Mouse (Mus musculus) 416B (cell line): ENCODE data around the gene Appl2.

ENCODE experiments used
- DNase-seq: peaks from one replicate; pipeline ENCODE4 v3.0.0; 2011; ENCODE audit warnings: low read depth

Gene Appl2

DNA sequence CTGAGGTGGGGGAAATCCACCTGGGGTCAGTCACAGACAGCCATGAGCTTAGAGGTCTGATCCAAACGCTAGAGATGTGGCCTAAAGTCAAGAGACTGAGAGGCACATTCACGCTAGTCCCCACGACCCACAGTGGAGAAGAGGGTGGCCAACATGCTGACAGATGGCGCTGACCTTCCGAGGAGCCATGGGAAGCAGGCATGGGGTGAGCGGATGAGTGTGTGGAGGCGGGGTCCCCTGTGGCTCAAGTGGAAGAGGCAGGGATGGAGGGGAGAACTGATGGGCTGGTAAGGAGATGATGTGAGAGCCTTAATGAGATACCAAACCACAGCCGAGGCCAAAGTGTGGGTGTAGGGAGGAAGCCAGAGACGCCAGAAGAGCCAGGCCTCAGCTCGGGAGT is 16.8 kb downstream of the Appl2 start:
- DNase-seq: no peak

DNA sequence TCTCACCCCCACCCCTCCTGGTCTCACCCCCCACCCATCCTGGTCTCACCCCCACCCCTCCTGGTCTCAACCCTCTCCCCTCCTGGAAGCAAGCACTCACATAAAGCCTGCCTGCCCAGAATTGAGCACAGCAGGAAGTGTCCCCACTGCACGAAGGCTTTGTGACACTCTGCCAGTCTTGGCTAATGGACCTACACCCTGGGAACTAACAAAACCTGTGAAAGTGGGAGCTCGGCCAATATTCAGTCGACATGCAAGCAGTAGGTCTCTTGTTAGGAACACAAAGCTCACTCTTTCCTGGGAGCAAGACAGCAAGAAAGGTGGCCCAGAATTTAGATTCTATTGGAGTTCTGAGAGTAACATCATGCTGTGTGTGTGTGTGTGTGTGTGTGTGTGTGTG is 17.6 kb downstream of the Appl2 start:
- DNase-seq: no peak

DNA sequence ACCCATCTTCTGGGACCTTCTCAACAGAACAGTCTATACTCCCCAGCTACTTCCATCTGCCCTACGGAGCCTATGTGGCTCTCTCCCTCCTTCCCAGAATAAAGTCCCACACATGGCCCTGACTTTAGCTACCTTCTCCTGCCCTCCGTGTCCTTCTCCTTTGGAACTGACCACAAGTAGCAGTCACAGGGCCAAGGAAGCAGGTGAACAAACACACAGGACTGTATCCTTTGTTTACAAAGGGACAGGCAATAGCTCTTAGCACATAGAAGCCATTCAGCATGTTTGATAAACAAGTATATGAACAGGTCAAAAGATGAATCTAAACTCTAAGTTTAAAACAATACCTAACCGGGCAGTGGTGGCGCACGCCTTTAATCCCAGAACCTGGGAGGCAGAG is 18.7 kb downstream of the Appl2 start:
- DNase-seq: no peak

DNA sequence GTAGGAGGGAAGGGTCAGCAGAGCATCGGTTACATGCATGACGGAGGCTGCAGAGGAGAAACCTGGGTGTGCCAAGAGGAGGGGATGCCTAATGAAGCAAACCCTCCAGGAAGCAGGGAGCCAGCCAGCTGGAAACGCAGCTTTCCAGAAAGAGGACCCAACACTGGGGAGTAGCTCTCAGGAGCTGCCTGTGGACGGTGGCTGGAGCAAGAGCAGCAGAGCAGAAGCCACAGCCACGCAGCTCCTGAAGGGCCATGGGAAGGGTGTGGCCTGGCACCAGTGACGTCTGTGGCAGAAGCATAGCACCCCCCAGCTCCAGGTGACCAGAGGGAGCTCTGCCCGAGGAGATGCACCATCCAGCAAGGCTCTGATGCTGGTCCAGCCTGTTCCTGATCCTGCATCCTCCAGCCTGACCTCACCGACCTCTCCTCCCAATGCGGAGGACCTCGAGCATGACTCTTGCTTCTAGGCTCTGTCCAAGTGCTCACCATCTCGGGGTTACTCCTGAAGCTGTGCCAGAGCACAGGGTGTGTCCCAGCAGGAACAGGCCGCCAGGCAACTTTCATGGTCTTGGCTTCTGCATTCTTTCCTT is 19.3 kb downstream of the Appl2 start:
- no peak for DNase-seq

DNA sequence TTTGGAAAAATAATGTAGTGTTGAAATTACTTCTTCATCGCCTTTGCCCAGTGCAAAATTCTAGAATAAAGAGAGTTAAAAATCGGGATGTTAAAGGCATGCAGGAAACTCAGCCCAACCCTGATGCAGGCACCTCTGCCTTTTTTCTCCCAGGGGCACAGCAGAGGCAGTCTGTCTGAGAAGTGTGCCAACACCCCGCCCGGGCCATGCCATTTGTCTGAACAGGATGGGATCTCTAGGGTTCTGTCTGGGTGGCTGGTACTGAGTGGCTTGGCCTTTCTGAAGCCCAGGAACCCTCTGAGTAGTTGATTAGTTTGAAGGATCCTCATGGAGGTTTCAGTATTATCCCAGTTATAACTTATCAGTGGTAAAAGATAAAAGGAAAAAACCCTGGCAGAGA is 20.3 kb downstream of the Appl2 start:
- DNase-seq: no peak

DNA sequence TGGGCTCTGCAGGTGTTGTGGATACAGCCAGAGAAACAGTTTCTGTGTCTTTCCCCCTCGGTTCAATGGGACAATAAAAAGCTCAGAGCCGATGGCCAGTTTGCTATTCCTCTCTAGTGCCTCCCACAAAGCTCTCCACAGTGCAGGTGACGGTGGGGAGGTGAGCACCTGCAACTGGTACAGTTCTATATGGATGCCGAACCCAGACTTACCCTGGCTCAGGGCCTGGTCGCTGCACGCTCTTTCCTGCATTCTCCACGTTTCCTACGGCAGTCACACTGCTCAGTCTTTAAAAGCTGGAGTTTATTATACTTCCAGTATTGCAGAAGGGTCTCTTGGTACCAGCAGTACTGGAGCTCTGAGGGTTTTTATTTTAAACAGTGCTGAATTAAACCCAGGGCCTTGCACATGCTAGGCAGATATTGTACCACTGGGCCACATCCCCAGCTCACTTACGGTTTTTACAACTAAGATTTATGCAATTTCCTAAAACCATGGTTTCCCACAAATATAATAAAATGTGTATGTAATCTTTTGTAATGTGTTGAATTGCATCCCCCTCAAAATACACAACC is 21.3 kb downstream of the Appl2 start:
- DNase-seq: no peak

DNA sequence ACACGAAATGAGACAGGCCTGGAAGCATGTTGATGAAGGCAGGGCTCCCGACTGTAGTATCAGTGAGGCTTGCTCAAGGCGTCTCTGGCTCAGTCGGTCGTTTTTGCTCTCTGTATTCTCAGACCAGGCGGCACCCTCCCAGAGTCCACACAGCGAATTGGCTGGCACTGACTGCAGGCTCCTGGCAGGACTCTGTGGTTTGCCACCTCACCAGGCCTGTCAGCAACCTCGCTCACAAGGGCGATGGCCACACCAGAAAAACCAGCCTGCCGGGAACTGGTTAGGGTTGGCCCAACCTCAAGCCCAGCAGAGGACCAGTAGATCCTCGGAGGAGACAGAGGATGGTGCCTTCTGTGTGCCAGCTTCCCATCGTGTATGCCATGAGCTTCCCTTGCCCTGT is 23.7 kb downstream of the Appl2 start:
- DNase-seq: no peak

DNA sequence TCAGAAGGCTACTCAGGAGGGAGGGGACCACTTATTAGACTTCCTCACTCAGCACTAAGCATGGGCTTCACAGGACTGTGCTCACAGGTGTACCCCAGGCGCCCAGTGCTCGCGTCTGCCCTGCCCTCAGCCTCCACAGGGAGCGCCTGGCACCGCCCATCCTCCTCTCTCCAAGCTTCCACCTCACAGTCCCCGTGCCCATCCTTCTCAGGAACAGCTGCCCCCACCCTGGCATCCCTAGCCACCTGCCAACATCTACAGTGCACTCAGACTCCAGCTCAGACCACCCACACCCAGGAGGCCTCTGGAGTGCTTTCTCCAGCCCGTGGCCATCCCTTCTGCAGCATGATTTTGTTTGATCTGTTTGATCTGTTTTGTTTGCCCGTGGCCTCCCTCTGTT is 24.5 kb downstream of the Appl2 start:
- DNase-seq: no peak

DNA sequence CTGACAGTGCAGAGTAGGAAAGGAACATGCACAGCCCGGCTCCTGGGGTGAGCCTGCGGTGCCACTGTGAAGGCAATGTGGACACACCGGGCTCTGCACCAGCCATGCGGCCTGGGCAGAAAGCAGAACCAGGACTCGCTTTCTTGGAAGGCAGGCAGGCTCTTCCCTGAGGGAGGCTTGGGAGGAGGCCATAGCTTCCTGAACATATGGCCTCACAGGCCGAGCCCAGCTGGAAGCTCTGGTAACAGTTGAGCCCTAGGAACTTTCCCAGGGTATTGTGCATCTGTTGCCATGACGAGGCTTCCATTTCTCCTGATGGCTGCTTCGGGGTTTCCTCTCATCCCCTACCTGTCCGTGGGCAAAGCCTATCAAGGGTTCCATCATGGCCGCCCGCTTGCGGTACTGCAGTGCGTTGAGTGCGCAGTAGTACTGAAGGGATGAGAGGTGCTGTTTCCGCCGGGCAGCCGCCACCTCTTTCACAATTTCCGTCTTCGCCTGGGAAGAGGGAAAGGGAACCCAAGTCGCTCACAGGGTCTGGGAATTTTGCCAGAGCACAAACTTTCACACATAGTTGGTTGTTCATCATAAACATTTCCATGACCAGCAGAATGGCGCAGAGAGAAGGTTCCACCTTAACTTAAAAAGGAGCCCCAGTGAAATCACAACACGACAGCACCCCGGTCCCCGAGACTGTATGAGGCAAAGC is 28.0 kb downstream of the Appl2 start:
- no peak for DNase-seq

DNA sequence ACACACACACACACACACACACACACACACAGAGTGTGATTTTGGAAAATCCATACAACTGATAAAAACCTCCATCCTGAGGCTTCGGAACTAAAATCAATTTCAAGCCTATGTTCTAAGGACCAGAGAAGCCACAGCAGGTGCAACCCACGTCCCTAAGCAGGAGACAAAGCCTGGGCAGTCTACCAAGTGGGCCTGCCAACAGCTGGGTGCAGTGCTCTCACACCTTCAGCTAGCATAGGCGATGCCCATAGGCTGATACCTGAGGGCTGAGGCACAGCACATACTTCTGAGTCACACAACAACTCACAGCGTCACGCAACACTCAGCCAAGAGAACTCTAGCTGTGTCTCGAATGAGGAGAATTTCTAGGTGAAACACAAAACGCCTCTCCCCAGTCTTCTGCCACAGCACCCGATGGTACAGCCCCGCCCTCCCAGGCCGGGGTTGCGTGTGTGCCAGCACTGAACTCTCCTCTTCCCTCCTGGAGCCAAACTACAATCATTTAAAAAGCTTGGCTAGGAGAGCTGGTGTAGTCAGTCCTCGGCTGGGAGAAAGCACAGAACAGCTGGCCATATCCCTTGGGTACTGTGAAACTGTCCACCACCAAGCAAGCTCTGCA is 29.6 kb downstream of the Appl2 start:
- DNase-seq: no peak

DNA sequence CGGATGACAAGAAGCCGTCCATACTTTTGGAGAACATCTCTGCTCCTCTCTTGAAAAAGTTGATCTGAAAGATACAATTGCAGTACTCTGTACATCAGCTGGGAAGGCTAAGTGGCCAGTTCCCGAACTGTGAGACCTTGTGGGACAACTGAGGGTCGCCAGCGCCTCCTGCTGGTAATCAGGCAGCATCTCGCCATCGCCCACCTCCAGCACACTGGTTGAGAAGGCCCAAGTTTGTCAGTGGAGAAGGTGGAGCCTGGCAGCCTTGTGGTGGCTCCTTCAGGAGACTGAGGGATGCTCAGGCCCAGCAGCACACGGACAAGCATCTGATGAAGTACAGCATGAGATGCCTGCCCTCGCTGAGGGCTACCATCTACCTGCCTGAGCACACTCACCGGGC is 31.2 kb downstream of the Appl2 start:
- DNase-seq: peak; percentile 54

DNA sequence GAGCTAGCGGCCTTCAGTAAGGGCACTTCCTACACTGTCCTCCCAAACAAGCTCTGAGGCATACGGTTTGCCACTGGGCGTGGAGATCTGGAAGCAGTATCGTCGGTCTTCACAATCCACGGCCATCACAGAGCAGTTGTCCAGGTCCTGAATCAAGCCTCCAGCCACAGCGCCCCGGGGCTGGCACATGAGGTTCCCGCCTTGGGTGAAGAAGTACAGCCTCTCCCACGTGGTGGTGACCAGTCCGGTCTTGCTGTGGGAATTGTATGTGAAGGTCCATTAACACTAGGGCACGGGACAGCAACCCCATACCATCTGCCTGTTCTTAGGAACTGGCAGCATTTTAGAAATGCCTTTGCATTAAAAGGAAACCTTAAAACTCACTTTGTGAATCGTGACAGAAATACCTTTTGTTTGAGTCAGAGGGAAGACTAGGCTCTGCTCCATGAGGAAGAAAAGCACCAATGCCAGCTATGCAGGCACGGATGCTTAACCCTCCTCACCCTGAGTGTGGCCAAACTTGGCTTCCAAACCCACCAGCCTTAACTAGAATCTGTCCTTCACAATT is 35.8 kb downstream of the Appl2 start:
- no peak for DNase-seq

DNA sequence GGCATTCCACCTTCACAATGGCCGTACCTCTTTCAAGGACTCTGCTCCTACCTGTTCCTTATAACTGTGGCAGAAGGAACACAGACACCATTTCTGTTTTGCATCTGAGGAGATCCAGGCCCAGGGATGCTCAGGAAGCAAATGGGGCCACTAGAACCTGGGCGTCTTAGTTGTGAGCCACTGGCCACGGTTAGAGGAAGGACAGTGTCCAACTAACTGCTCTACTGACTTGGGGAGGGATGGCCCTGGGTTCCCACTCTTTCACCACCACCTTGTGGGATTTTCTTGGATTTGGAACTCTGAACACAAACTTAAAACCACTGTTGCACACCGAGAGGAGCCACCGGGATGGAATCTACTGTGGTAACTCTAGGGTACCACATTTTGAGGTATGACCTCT is 36.7 kb downstream of the Appl2 start:
- no peak for DNase-seq

DNA sequence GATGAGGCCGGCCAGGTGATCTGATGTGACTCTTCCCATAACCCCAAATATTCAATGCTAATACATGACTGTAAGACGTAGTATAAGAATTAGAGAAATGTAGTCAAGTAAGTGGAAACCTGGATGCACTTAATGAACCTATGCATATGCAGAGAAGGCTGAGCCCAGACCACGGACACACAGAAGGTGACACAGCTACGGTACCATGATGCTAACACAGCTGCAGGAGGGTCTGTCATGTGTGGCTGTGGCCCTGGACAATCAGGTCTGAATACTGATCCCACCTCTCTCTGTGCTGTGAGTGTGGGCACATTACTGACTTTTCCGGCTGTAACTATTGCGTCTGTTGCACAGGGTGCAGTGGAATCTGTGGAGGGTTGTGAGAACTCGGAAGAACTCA is 38.0 kb downstream of the Appl2 start:
- no peak for DNase-seq

DNA sequence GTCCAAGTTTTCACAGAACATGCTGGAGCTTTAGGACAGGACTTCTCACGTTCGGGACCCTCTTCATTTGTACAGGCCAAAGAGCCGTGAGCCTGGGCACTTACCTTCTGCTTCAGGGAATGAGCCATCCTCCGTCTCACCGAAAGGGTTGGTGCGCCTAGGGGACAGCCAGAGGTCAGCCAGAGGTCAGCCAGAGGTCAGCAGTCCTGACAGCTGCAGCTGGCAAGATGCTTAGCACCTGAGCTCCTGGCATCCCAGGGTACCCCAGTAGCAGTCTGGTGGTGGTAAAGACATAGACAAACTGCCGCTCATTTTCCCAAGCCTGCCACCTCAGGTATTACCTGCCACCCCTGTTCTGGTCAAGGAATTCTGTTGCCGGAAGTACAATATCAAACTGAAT is 39.9 kb downstream of the Appl2 start:
- DNase-seq: no peak

DNA sequence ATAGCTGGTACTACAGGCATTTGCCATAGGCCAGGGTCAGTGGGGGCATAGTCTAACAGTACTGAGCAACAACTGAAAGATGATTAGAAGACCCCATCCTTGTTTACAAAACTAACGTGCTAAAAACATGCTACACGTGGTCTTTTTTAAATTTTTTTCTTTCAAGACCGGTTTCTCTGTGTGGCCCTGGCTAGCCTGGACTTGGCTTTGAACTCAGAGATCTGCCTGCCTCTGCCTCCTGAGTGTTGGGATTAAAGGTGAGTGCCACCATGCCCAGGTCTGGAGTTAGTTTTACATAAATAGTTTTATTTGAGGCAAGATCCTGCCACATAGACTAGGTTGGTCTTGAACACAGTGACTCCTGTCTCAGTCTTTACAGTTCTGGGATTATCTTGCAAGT is 41.4 kb downstream of the Appl2 start:
- no peak for DNase-seq

DNA sequence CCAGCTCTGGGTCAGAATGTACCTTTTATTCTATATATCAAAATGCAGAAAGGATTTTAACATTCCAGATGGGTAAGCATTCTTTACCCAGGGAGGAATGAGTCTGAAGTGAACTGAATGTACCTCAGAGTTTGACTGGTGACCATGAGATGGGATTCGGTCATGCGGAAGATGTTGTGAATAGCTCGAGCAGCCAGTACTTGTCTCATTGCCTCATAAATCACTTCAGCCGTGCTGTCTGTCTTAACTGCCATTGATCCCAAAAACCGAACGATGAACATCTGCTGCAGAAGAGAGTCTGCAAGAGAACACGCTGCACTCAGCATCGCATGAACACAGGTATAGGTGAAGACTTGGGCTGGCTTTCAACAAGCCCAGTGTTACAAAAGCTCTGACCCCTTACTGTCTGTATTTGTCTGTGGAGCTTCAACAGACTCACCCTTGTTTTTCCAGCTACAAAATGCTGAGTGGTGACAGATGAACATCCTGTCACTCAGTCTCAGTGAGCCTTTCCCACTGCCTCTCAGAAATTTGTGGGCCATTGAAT is 42.8 kb downstream of the Appl2 start:
- DNase-seq: no peak

DNA sequence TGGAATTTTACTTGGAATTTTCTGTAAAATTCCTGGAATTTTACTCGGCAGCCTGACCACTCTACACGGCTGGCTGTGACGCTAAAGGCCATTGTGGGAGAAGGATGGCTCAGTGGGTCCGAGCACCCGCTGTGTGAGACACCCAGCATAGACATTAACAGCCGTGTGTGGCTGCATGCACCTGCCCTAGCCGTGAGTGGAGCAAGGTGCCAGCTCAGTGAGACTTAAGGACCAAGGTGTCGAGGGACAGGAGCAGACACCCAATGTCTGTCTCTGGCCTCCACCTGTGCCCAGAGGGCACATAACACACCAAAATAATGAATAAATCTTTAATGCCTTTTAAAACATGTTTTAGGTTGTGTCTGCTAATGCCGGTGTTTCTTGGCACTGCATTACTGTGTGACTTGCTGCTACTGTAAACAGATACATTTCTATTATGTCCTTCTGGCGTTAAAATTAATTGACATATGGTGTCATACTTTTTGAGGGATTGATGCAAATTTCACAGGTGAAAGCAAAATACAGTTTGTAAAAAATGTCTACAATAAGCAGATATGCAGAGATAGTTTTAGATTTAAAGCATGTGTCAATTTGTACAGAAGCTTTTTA is 44.5 kb downstream of the Appl2 start:
- DNase-seq: no peak

DNA sequence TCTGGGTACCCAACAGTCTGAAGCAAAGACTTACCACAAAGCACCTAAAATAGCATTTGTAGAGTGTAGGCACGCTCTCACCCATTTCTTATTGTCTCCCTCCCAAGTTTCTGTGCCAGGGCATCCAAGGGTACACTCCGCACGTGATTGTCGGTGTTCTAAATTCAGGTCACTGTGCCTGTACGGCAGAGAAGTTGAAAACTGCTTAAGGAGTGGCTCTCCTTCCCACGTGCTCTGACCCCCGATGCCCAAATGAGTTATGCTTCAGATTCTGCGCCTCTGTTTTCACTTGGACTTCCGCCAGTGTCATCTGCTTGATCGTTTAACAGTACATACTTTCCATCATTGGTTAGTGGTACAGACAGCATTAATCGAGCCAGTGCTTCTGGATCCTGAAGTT is 47.9 kb downstream of the Appl2 start:
- DNase-seq: no peak

DNA sequence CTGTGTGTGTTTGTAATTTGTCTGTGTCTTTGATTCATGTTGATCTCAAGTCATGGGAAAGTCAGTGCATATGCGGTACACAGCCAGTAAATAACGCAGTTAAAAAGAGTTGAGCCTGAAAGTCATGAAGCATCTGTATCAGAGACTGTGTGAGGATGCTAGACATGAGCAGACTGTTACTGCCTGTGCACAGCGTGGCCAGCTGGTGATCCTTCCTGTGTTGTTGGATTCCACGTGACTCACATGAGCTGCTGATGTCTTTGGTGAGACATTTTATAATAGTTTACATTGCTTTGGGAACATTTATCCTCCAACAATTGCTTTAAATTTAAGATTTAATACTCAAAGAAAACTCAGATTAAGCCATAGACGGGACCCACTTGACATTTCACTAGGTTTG is 54.0 kb downstream of the Appl2 start:
- DNase-seq: no peak

DNA sequence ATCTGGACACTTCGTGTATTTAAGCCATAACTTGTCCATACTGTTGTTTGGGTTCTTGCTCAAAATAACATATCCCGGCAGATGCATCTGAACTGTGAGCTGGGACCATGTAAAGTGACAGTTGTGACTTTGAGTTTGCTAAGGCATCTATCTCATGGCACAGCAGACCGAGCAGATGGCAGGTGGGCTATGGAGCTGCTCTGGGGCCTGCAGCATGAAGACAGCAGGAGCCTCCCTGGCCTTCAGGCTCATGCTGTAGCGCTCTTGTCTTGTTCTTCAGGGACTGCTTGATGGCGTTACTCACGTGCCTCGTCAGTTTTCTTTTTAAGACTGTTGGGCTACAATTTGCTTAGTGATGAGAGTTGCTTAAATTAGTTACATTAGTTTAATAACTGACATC is 55.9 kb downstream of the Appl2 start:
- no peak for DNase-seq

DNA sequence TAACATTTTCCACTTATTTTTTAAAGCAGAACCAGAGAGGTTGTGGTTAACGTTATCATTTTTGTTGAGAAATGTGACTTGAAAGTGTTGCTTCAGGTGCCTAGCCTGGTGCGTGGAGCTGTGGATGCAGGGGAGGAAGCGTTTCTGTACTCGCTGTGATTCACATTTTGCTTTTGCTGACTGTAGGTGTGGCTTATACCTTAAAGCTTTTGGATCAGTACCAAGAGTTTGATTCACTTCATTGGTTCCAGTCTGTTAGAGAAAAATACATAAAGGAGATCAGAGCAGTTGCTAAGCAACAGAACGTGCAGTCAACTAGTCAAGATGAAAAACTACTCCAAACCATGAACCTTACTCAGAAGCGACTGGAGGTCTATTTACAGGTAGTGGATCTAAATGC is 57.7 kb downstream of the Appl2 start:
- no peak for DNase-seq
